Mouse (Mus musculus) yolk sac, embryonic 10.5 days (tissue): ENCODE measurements around the gene Fam131a.

Source experiments
- DNase-seq: peaks from one replicate; pipeline ENCODE4 v3.0.0-alpha.2; 2017; ENCODE audit warnings: low spot score

Gene Fam131a

DNA sequence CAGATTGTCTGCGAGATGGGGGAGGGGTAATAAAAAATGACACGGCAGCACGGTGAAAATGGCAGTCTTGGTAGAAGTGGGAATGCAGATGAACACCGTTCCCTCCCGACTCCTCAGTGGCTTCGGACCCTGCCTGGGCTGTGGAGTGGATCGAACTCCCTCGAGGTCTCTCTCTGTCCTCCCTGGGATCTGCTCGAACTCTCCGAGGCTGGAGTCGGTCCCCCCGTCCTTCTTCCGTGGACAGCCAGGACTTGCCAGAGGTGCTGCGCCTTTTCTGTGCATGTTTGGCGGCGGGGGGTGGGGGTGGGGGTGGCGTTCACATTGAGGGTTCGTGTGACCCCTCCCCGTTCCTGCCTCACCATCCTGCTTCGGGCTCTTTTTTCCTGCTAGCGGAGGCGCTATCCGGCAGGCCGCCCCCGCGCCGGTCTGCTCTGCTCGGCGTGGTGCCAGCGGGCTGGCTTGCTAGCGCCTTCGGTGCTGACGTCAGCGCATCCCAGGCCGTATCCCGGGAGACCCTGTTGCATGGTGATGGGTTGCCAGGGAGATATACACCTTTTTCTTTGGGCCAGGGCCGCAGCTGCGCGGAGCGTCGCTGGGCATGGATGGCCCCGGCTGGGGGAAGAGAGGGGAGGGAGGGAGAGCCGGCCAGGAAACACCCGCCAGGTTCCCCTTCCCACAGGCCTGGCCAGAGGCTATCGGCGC is 2.7 kb downstream of the Fam131a start:
- peak; percentile 67 for DNase-seq

- no peak for DNase-seq
Observed at GRCm38 (mm10) chr16:20699266-20699665, 6.2 kb downstream of the Fam131a start.

- no peak for DNase-seq
Observed at GRCm38 (mm10) chr16:20700036-20700435, 7.0 kb downstream of the Fam131a start.

DNA sequence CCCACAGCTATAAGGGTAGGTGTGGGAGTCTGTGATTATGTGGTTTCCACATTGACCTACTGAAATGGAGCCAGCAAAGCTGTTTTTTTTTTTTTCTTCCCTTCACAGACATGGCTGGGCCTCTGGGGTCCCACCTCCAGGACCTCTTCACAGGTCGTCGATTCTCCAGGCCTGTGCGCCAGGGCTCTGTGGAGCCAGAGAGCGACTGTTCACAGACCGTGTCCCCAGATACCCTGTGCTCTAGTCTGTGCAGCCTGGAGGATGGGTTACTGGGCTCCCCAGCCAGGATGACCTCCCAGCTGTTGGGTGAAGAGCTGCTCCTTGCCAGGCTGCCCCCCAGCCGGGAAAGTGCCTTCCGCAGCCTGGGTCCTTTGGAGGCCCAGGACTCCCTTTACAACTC is 8.3 kb downstream of the Fam131a start:
- no peak for DNase-seq

GRCm38 (mm10) chr16:20701729-20702521 is 8.9 kb downstream of the Fam131a start:
- DNase-seq = no peak

DNA sequence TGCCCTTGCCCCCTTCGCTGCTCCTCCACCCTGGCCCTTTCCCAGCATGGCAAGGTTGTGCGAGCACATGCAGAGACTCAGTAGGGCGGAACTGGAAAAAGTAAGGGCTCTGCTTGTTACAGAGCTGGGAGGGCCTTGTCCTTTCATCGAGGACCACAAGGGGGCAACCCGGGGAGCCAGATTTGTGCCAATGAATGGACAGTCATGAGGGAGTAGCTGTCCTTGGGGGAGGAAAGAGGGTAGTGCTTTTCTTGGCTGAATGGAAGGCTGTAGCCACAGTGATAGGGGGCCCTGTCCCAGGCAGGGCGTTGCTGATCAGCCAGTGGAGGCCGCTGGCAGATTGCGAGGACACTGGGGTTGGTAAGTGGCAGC is 9.5 kb downstream of the Fam131a start:
- peak; percentile 65 for DNase-seq

DNA sequence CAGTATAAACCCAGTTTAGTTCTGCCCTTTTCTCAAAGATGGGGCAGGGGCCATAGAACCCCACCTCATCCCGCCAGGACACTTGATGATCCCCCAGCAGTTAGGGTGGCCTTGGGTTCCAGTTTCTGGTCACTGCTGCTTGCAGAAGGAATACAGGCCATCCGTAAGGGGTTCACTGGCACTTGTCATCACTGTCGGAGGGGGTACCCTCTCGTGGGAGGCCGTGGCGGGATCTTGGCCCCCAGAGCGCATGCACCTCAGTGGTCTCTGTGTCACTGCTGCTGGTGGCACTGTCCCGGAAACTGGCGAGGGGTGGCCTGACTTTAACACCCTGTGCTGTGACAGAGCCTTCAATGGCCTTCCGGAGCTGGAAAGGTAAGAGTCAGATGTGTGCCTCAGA is 10.0 kb downstream of the Fam131a start:
- no peak for DNase-seq

- no peak for DNase-seq
Observed at GRCm38 (mm10) chr16:20703699-20704400, 10.8 kb downstream of the Fam131a start.

GRCm38 (mm10) chr16:20705786-20706185 is 12.7 kb downstream of the Fam131a start:
- DNase-seq = no peak

DNA sequence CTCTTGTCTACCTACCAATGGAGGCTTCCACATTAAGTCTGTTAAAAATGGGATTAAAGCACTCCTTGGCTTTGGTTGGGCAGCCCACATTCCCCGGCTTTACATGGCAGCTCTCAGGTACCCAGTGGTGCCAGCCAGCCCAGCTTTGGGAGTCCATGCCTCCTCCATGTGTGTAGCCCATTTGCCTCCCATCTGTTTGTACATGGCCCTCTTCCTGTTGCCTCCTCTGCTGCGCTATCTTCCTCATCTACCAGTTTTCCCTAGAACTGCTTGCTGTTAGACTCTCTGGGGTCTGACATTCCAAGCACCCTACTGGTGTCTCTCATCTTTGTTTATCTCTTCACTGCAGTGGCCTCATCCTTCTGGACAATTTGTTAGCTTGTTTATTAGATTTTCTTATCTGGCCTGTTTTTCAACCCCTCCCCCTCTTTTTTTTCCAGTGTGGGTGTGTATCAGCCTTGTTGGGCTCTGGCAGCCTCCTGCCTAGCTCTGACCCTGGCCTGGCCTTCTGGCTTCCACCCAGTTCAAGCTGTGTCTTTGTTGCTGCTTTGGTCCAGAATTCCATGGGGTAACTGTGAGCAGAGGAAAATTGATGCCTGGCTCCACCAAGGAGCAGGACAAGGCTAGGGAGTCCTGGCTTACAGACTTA is 13.5 kb downstream of the Fam131a start:
- no peak for DNase-seq

DNA sequence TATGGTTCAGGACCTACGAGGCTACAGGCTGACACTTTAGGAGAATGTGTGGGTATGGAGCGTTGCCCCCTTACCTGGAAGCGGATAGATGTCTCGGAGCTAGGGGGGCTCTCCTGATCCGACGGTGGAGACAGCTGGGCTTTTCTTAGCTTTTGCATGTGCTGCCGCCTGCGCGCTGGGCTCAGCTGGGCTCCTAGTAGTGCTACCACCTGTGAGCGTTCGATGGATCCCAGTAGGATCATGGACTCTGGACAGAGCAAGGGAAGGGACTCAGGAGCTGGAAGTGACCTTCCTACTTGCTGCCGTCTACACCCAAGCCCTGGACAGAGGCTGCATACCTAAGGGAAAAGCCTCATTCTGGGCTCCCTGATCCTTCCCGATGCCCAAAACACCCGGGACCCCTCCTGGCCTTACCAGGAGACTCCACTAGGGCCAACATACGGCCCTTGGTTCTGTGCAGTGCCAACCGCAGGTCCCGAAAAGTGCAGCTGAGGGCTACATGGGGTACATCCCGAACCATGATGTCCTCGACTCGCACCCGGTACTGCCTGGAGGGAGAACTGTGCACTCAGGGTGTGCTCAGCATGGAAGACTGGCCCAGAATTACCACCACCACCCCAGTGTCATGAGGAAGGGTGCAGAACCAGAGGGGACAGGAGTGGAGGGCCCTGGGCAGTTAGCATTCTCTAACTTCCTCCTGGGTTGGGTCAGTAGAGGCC is 15.3 kb downstream of the Fam131a start:
- no peak for DNase-seq

DNA sequence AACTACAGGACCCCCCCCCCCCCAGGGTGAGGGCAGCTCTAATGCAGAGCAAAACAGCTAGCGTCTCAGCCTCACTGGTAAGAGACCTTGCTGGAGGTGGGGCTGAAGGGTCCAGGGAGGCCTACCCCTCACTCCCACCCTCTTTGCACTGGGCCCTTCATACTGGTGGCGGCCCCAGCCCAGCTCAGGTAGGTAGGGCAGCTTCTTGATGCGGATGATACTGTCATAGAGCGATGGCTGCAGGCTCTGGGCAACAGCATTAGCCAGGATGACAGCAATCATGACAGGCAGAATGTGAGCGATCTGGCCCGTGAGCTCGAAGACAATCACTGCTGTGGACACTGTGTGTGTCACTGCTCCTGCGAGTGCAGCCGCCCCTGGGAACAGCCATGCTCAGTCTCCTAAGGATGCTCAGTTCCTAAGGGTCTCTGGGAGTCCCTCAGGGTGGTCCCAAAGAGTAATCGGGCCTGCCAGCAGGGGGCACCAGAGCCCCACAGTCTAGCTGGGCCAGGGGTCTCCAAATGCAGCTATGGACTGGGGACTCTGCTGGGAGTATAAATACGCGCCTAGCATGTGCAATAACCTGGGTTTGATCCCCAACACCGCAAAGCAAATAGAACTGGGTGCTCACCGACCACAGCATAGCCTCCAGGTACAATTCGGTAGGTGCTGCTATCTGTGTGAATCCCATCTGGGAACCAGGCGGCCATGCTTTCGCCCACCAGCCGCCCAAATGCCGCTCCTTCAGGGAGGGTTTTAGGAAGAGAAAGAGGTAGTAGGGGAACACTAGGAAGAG is 16.1 kb downstream of the Fam131a start:
- no peak for DNase-seq

GRCm38 (mm10) chr16:20710370-20710769 is 17.3 kb downstream of the Fam131a start:
- no peak for DNase-seq

GRCm38 (mm10) chr16:20710810-20711209 is 17.8 kb downstream of the Fam131a start:
- DNase-seq = no peak

GRCm38 (mm10) chr16:20712190-20712589 is 19.1 kb downstream of the Fam131a start:
- no peak for DNase-seq

- DNase-seq = no peak
Observed at GRCm38 (mm10) chr16:20712889-20713288, 19.8 kb downstream of the Fam131a start.

DNA sequence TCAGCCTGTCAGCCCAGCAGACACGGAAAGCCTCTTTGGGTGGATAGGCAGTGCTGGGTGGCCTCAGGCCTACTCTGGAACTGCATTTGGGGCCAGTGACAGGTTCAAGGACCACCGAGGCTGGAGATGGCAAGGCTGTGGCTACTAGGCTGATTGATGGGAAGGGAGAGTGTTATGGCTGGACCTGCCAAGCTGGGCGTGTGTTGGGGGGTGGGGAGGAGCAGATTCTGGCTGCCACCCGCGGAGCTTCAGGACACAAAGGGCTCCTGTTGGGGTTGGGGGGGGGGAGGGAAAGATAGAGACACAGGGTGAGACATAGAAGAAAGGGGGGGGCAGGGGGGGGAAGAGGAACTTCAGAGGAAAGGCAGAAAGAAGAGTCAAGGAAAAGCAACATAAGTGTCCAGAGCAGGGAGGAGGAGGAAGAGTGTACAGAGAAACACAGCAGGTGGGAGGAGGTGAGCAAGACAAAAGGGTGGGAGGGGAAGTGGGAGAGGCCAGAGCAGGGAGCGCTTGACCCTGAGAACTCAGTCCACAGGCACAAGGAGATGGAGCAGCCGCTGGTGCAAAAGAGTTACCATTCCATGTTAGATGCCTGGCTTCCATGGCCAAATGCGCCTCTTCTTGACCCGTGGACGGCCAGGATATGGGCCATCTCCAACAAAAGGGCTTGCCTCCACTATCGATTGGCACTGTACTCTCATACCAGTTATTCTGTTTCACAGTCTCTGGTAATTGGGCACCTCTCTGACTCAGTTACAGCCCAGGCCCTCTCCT is 21.5 kb downstream of the Fam131a start:
- no peak for DNase-seq

GRCm38 (mm10) chr16:20715161-20715560 is 22.1 kb downstream of the Fam131a start:
- DNase-seq = no peak

- DNase-seq = no peak
Observed at GRCm38 (mm10) chr16:20715566-20715965, 22.5 kb downstream of the Fam131a start.
